Mouse (Mus musculus): Measurements from ENCODE around the gene Mill2. TPM values are rescaled to one million over a fixed set of nuclear protein-coding genes. Genes with fewer than 3 reads are reported as not detected.

The Mill2 gene
- total and polyA plus RNA-seq, 3 experiments, result not detected

GRCm38 (mm10) chr7:18873253-18873652 is 33.5 kb downstream of the Mill2 start (continued):
- TF ChIP-seq NRF1 (IDR thresholded peaks at IDR 0.05; ENCODE audit: low read depth, low read length) (no peak), GABPA (IDR thresholded peaks at IDR 0.05; ENCODE audit: insufficient replicate concordance, low read depth, low read length) (no peak), CHD2 (IDR thresholded peaks at IDR 0.05; ENCODE audit: low read length) (no peak), MAZ (IDR thresholded peaks at IDR 0.05; ENCODE audit: low read depth, low read length) (0 out of 2 replicates have a peak, but pooled peaks have one; percentile 60), RAD21 (IDR thresholded peaks at IDR 0.05; ENCODE audit: low read depth, low read length) (peak; percentile 97), MAFK (IDR thresholded peaks at IDR 0.05; ENCODE audit: insufficient replicate concordance, low read length) (no peak), TBP (conservative IDR thresholded peaks at IDR 0.05; ENCODE audit: low read depth, low read length) (no peak), MAX (IDR thresholded peaks at IDR 0.05; ENCODE audit: low read length) (no peak), POLR2A (IDR thresholded peaks at IDR 0.05; ENCODE audit: low read depth, low read length) (no peak), HCFC1 (IDR thresholded peaks at IDR 0.05; ENCODE audit: low read depth, low read length) (no peak), IRF4 (IDR thresholded peaks at IDR 0.05; ENCODE audit: low read depth, low read length) (peak; percentile 43), NELFE (IDR thresholded peaks at IDR 0.05; ENCODE audit: low read depth, low read length) (no peak), TCF12 (IDR thresholded peaks at IDR 0.05; ENCODE audit: low read depth, low read length) (no peak; the same call in 1 of the 2 replicates), RCOR1 (conservative IDR thresholded peaks at IDR 0.05; ENCODE audit: low read depth, low read length) (no peak), BHLHE40 (IDR thresholded peaks at IDR 0.05; ENCODE audit: low read depth, low read length) (no peak; the same call in 1 of the 2 replicates), KAT2A (IDR thresholded peaks at IDR 0.05; ENCODE audit: insufficient replicate concordance, low read length) (no peak), JUND (conservative IDR thresholded peaks at IDR 0.05; ENCODE audit: low read depth, low read length) (no peak), MXI1 (IDR thresholded peaks at IDR 0.05; ENCODE audit: low read depth, low read length) (no peak), USF1 (IDR thresholded peaks at IDR 0.05; ENCODE audit: low read depth, low read length) (no peak)

GRCm38 (mm10) chr7:18875372-18875771 is 35.6 kb downstream of the Mill2 start:
- Histone ChIP-seq H3K27me3 (replicated peaks) (peaks cover 73% of the 10 kb centered on the region), H3K79me2 (replicated peaks; ENCODE audit: control insufficient read depth, extremely low read depth, insufficient read depth, poor library complexity, severe bottlenecking) (no peaks in the 10 kb centered on the region), H3K4me2 (ENCODE audit: insufficient read depth, low read depth, poor library complexity, severe bottlenecking) (no peak overlapping the region), H3K4me1 (ENCODE audit: control insufficient read depth in 1 of 2, insufficient read depth in 2 of 2) (peaks cover 0 to 6% of the 10 kb centered on the region in 2 experiments; a peak in 2 of 4 replicates), H3K9me3 (replicated peaks; ENCODE audit: low read length) (no peaks in the 10 kb centered on the region), H3K36me3 (replicated peaks in 1 of 2; ENCODE audit: control insufficient read depth in 1 of 2, insufficient read depth in 1 of 2, low read length in 1 of 2) (no peaks in the 10 kb centered on the region), H3K4me3 (replicated peaks in 1 of 3; ENCODE audit: low read depth in 2 of 3, low read length in 2 of 3, poor library complexity in 1 of 3) (no peak overlapping the region), H3K9ac (ENCODE audit: insufficient read depth, low read depth) (no peak overlapping the region), H3K27ac (ENCODE audit: insufficient read depth, low read depth) (no peak overlapping the region)
- TF ChIP-seq ELF1 (IDR thresholded peaks at IDR 0.05; ENCODE audit: low read depth, low read length) (no peak), GABPA (IDR thresholded peaks at IDR 0.05; ENCODE audit: insufficient replicate concordance, low read depth, low read length) (no peak), TBP (conservative IDR thresholded peaks at IDR 0.05; ENCODE audit: low read depth, low read length) (no peak), CHD1 (IDR thresholded peaks at IDR 0.05; ENCODE audit: low read depth, low read length) (no peak), UBTF (IDR thresholded peaks at IDR 0.05; ENCODE audit: low read depth, low read length) (no peak), ETS1 (conservative IDR thresholded peaks at IDR 0.05; ENCODE audit: low read depth, low read length) (no peak), NRF1 (IDR thresholded peaks at IDR 0.05; ENCODE audit: low read depth, low read length) (no peak), SIN3A (IDR thresholded peaks at IDR 0.05; ENCODE audit: low read length) (no peak), JUN (IDR thresholded peaks at IDR 0.05; ENCODE audit: insufficient read depth, low read depth, low read length) (no peak), TCF12 (IDR thresholded peaks at IDR 0.05; ENCODE audit: low read depth, low read length) (no peak)
- DNase-seq (ENCODE audit: extremely low read depth), result no peak
- in situ Hi-C loops (cut with MboI; ENCODE audit: low pct_ligation_motif_present, low pct_unique_long_range_greater_than_20kb, low sequenced_read_pairs) (loop anchor here (10.0 kb wide), 1 partner anchor 131 kb away; no protein-coding TSS in a partner anchor), dilution Hi-C loops (cut with MboI; ENCODE audit: extremely low pct_ligation_motif_present, extremely low pct_unique_long_range_greater_than_20kb, low sequenced_read_pairs) (no loop called here)

Measured in CH12.LX (cell line).